Mouse (Mus musculus): Measurements from ENCODE around the gene Prm2. TPM values are rescaled to one million over a fixed set of nuclear protein-coding genes. Genes with fewer than 3 reads are reported as not detected.

Prm2 gene
- total RNA-seq, 2 experiments from 2014 or later, result not detected

GRCm38 (mm10) chr16:10777579-10778160 lies 18.3 kb downstream of the Prm2 start:
- no peak for ATAC-seq (ENCODE audit: poor library complexity, severe bottlenecking)

DNA sequence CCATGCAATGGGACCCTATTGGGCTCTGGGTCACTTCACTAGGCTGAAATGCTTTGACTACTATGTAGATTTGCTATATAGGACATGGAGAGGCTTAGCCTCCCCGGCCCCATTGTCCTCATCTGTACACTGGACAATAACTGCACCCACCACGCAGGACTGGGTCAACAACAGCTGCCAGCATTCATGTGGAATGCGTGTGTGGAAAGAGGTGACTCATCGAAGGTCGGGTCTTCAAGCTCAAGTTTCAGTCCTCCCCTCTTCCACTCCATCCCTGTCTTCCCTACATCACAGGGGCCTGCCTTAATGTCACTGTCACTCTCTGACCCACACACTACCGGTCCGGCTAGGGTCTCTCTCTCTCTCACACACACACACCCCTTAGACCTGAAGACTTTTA lies 19.6 kb downstream of the Prm2 start:
- ATAC-seq (ENCODE audit: poor library complexity, severe bottlenecking), result no peak

DNA sequence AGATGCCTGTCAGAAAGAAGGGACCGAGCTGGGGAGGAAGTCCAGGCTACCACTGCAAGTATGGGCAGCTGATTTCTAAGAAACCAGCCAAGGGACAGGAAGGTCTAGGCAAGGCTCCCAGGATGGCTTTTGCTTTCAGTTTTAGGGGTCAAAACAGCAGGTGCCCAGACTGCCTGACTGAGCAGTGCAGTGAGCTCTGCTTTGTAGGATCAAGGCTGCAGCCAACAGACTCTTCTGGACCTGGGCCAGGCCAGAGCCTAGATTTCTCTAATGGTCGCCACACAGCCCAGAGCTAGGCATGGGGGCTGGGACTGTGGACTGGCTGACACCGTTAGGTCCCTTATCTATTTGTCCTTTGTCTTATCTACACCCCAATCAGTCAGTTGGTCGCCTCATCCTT lies 21.2 kb downstream of the Prm2 start:
- ATAC-seq (ENCODE audit: poor library complexity, severe bottlenecking), result peak; percentile 25

GRCm38 (mm10) chr16:10773543-10773942 lies 22.4 kb downstream of the Prm2 start:
- ATAC-seq (ENCODE audit: poor library complexity, severe bottlenecking), result no peak

DNA sequence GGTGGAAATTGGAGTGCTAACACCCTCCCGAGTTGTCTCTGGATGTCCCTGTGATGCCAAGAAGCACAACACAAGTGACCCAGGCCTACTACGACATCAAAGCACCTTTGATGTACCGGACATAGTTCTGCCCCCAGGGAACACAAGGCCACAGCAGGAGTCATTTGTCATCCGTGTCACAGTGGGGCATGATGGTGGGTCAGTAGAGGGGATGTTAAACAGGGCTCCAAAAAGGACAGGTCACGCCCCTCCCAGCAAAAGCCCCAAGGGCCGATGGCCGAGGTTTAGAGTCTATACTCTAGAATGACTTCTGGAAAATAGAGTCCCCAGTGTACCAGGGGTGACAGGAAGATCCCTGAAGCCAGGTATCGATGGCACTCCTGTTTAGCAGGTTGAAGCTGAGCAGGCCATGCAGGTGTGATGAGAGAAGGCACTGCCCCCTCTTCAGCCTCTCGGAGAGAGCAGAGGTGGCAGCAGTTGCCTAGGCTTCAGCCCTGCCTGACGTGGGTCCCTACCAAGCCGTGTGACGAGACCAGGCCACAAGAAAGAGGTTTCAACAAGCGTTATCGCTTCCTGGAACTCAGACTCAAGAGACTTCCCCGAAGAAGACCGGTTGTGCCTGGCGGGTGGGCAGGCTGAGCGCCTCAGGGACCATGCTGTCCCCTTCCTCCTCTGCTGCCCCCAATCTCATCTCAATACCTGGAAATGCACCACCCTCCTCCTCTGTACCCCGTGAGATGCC lies 24.0 kb downstream of the Prm2 start:
- peak; percentile 58 for ATAC-seq (ENCODE audit: poor library complexity, severe bottlenecking)

DNA sequence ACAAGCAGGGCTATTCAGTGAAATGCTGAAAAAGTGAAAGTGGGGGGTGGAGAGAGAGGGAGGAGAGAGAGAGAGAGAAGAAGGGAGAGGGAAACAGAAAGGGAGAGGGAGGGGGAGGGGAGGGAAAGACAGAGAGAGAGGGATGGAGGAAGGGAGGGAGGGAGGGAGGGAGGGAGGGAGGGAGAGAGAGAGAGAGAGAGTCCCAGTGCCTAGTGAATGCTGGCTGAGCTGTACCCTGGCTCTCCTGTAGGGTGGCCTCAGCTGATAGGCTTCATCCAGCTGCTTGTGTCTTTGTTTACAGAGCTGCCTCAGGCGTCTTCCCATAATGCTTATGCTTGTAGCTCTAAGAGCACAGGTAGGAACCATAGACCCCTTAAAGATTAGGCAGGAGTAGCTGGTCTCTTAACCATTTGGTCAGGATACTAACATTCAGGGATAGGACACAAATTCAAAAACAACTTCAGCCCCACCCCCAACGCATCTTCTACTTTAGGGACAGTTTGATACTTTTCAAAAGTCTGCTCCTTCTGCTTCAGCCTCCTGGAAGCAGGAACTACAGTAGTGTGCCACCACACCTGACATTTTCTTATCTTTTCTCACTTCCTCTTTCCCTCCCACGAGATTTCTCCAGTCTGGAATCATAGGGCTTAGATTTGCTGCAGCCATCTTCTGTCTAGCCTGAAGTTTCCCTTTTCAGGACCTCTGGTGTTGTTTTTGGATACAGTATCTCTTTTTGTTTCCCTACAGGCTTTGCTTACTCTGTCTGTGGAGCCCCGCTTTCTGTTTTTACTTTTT lies 25.2 kb downstream of the Prm2 start:
- ATAC-seq (ENCODE audit: poor library complexity, severe bottlenecking), result no peak

GRCm38 (mm10) chr16:10769661-10770060 lies 26.3 kb downstream of the Prm2 start:
- ATAC-seq (ENCODE audit: poor library complexity, severe bottlenecking), result peak; percentile 38

- peak; percentile 87 for ATAC-seq (ENCODE audit: poor library complexity, severe bottlenecking)
These were observed 27.1 kb downstream of the Prm2 start for GRCm38 (mm10) chr16:10768821-10769220.

DNA sequence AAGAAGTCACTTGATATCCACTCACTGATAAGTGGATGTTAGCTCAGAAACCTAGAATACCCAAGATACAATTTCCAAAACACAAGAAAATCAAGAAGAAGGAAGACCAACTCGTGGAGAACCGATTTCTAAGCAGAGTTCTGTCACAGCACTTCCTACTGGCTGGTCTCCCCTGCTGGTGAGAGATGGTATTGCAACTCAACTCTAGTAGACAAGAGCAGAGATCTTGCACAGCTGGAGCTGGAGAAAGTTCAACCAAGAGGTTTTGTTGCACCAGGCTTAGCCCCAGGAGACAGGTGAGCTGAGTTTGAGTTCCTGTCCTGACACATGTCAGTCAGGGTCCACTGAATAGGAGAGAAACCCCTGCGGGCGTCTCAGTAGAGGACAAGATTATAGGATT lies 28.8 kb downstream of the Prm2 start:
- 0 out of 2 replicates have a peak, but pooled peaks have one; percentile 25 for ATAC-seq (ENCODE audit: poor library complexity, severe bottlenecking)

DNA sequence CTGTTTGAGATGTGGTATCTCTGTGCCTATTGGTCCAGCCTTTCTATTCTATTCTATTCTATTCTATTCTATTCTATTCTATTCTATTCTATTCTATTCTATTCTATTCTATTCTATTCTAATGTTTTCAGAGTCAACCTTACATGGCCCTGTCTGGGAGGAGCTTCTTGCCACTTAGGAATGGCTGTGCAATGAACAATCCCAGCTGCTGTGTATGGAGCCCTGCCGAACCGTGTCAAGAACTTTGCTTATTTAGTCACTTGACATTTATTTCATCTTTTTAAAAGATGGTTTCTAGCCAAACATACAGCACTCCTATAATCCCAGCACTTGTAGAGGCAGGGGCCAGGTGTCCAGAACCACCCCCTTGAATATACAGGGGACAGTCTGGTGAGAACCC lies 31.6 kb downstream of the Prm2 start:
- no peak for ATAC-seq (ENCODE audit: poor library complexity, severe bottlenecking)

DNA sequence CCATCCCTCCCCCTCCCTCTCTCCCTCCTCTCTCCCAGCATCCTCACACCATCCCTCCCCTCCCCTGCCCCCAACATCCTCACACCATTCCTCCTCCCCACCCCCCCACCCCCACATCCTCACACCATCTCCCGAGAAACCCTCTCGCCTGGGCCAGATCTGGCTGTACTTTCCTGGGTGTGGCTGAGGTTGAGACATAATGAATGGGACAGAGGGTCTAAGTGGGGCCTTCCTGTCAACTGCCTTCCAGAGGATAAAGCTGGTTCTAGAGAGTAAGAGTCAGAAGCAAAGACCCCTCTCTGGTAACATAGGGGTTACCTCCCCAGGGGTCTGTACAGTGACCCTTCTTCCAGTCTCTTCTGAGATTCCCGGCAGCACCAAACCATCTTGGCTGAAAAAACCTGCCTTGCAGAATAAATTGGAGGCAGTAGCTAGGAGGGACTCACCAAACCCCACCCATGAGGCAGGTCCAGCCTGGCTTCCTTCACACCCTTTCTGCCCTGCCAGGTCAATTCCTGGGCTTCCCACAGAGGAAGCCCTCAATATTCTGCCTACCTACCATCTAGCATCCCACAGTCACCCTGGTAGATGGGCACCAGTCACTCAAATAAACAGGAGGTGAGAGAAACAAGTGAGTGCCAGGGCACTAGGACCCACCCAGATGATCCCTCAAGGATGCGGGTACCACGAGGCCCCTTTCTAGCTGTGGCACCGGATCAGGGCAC lies 32.2 kb downstream of the Prm2 start:
- no peak for ATAC-seq (ENCODE audit: poor library complexity, severe bottlenecking)

DNA sequence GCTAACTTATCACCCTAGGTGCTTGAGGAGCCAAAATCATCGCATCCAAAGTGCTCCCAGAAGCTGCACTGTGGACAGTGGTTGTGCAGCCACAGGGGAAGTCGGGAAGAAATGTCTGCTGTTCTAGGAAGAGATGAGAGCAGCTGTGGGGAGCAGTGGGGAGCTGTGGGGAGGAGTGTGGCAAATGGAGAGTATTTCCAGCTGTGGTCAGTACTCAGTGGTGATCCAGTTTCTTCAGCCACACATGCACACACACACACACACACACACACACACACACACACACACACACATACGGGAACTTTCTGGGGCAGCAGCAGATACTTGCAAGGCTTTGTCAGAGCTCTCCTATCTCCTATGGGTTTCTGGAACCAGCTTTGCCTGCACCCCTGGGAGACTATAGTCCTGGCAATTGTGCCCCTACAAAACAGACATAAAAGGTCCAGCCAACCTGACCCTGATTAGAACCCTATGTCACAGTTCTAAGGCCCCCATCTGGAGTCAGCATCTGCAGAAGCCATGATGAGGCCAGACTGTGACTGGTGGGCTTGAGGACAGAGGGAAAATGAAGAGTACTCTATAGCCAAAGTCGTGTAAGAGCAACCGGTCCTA lies 33.3 kb downstream of the Prm2 start:
- ATAC-seq (ENCODE audit: poor library complexity, severe bottlenecking), result no peak

GRCm38 (mm10) chr16:10761182-10761581 lies 34.8 kb downstream of the Prm2 start:
- no peak for ATAC-seq (ENCODE audit: poor library complexity, severe bottlenecking)

- ATAC-seq (ENCODE audit: poor library complexity, severe bottlenecking), result no peak
These were observed 39.8 kb downstream of the Prm2 start for GRCm38 (mm10) chr16:10756168-10756567.

DNA sequence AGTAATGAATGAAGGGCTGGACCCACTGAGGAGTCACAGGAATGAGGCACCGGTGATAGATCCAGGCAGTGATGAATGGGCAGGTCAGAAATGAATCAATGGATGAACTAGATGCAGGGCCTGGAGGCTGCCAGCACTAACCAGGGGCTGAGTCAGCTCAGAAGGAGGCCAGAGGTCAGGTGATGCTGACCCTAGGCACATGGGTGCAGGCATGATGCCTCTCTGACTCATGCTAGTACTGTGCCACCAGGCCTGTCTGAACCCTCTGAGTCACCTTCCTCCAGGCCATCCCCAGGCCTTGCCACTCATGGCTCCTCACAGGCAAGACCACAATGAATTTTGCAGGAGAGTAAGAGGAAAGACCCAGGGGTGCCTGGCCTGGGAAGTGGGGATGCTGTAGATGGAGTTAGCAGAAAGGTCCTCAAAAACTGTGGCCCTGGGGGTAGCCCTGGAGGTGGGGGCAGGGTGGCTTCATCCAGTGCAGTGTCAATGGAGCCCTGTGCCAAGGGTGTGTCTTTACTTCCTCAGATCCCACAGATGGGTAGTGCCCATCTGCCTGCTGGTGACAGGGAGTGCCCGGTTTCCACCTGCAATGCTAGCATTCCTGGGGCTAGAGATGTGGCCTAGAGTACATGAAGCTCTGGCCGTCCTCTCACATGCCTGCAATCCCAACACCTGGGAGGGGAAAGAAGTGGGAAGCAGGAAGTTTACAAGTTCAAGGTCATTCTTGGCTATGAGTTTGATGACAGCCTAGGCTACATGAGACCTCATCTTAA lies 41.2 kb downstream of the Prm2 start:
- ATAC-seq (ENCODE audit: poor library complexity, severe bottlenecking), result no peak

- no peak for ATAC-seq (ENCODE audit: poor library complexity, severe bottlenecking)
These were observed 46.1 kb downstream of the Prm2 start for GRCm38 (mm10) chr16:10749824-10750223.

GRCm38 (mm10) chr16:10749226-10749625 lies 46.7 kb downstream of the Prm2 start:
- no peak for ATAC-seq (ENCODE audit: poor library complexity, severe bottlenecking)

Data from megakaryocyte, adult 5-6 weeks (primary cell).